Mouse (Mus musculus) liver, postnatal 0 days (tissue): ENCODE data around the gene Urad. TPM values are rescaled to one million over a fixed set of nuclear protein-coding genes. Genes with fewer than 3 reads are reported as not detected.

Experiments
- ATAC-seq: fragments of 200-750 bp; cut with Nextera tagmentation; 2 replicates; pipeline ENCODE4 v1.8.0; 2017; ENCODE audit warnings: mild to moderate bottlenecking, moderate library complexity
- DNase-seq: peaks from one replicate; pipeline ENCODE4 v3.0.0-alpha.2; 2016
- H3K27ac ChIP-seq: fragments of 300-500 bp; sonication (generic); 2 replicates; pipeline ENCODE4 v1.5.1; 2014; ENCODE audit warnings: antibody characterized with exemption, moderate library complexity, mild to moderate bottlenecking, low read depth
- H3K27me3 ChIP-seq: fragments of 300-500 bp; sonication (generic); 2 replicates; pipeline ENCODE4 v1.6.1; 2014; ENCODE audit warnings: low read length, control low read depth, mixed read lengths; ENCODE audit not compliant: insufficient read depth
- H3K36me3 ChIP-seq: fragments of 300-500 bp; sonication (generic); replicated peaks from 2 replicates; pipeline ENCODE4 v1.6.1; 2014; ENCODE audit warnings: mild to moderate bottlenecking, control low read depth, low read length, moderate library complexity, mixed read lengths; ENCODE audit not compliant: insufficient read depth
- H3K4me1 ChIP-seq: fragments of 300-500 bp; sonication (generic); 2 replicates; pipeline ENCODE4 v1.6.1; 2014; ENCODE audit warnings: antibody characterized with exemption, mild to moderate bottlenecking, control low read depth; ENCODE audit not compliant: insufficient read depth
- H3K4me2 ChIP-seq: fragments of 300-500 bp; sonication (generic); 2 replicates; pipeline ENCODE4 v1.6.1; 2014; ENCODE audit warnings: low read depth, mild to moderate bottlenecking, low read length, moderate library complexity, mixed read lengths
- H3K4me3 ChIP-seq: fragments of 300-500 bp; sonication (generic); 2 replicates; pipeline ENCODE4 v1.5.1; 2014; ENCODE audit warnings: low read depth, low read length
- H3K9ac ChIP-seq: fragments of 300-500 bp; sonication (generic); replicated peaks from 2 replicates; pipeline ENCODE4 v1.6.1; 2014; ENCODE audit warnings: mild to moderate bottlenecking, moderate library complexity
- H3K9me3 ChIP-seq: fragments of 300-500 bp; sonication (generic); 2 replicates; pipeline ENCODE4 v1.6.1; 2016; ENCODE audit warnings: mild to moderate bottlenecking, control low read depth, low read length, mixed read lengths
- CTCF ChIP-seq: sonication (generic); IDR thresholded peaks from 2 replicates; pipeline ENCODE4 v1.5.1; 2016; ENCODE audit warnings: antibody characterized with exemption, low read depth
- EP300 ChIP-seq: IDR thresholded peaks from 2 replicates; pipeline ENCODE4 v1.6.1; 2016; ENCODE audit warnings: antibody characterized with exemption, low read depth, mild to moderate bottlenecking
- WGBS: fragments of 180-500 bp; shearing (Covaris S2); extraction: QIAGEN DNeasy Blood & Tissue Kit; methylation state at CpG from one replicate; pipeline ENCODE4 v1.1.7; 2014; ENCODE audit not compliant: insufficient replicate concordance; 5-methylcytosine and 5-hydroxymethylcytosine counted together
- polyA plus RNA-seq: library from polyadenylated mRNA; unstranded; fragments of >200 nt; fragmentation: Nextera tagmentation; extraction: Ambion mirVana; gene quantifications from 2 replicates; pipeline ENCODE4 v1.2.1, GENCODE M21; 2015

The Urad gene
- polyA plus RNA-seq, 1 experiment from 2014 or later = 35.9 TPM

GRCm38 (mm10) chr5:147332711-147333110, 10.5 kb upstream of the Urad start:
- Histone ChIP-seq H3K9ac (no peak overlapping the region), H3K27me3 (no peaks in the 10 kb centered on the region), H3K9me3 (peaks cover 1% of the 10 kb centered on the region; the same call in 1 of the 2 replicates), H3K4me3 (no peak overlapping the region), H3K36me3 (no peaks in the 10 kb centered on the region), H3K27ac (no peak overlapping the region), H3K4me1 (no peaks in the 10 kb centered on the region), H3K4me2 (no peak overlapping the region)
- TF ChIP-seq CTCF = no peak
- TF ChIP-seq EP300 = no peak
- no peak for ATAC-seq
- DNase-seq = no peak
- WGBS = 45% methylated on average over 7 of the region's 7 CpGs

- TF ChIP-seq EP300 (no peak), CTCF (peak; percentile 82)
- H3K4me3 ChIP-seq = no peak overlapping the region
- no peak overlapping the region for H3K9ac ChIP-seq
- no peak overlapping the region for H3K4me2 ChIP-seq
- H3K4me1 ChIP-seq = no peaks in the 10 kb centered on the region
- no peaks in the 10 kb centered on the region for H3K27me3 ChIP-seq
- DNase-seq (peak; percentile 76), ATAC-seq (peak; percentile 50; the same call in 1 of the 2 replicates)
- 55% methylated on average over 2 of the region's 2 CpGs for WGBS
- H3K9me3 ChIP-seq = peaks cover 2% of the 10 kb centered on the region; the same call in 1 of the 2 replicates
- H3K36me3 ChIP-seq = no peaks in the 10 kb centered on the region
- no peak overlapping the region for H3K27ac ChIP-seq
These were observed 9.3 kb upstream of the Urad start for GRCm38 (mm10) chr5:147331547-147331946.

GRCm38 (mm10) chr5:147329946-147330345, 7.7 kb upstream of the Urad start:
- peaks cover 2% of the 10 kb centered on the region; the same call in 1 of the 2 replicates for H3K9me3 ChIP-seq
- H3K4me2 ChIP-seq = no peak overlapping the region
- H3K9ac ChIP-seq = no peak overlapping the region
- ATAC-seq (no peak), DNase-seq (no peak)
- no peaks in the 10 kb centered on the region for H3K36me3 ChIP-seq
- no peaks in the 10 kb centered on the region for H3K4me1 ChIP-seq
- 78% methylated on average over 11 of the region's 11 CpGs for WGBS
- H3K27me3 ChIP-seq = no peaks in the 10 kb centered on the region
- H3K4me3 ChIP-seq = no peak overlapping the region
- no peak overlapping the region for H3K27ac ChIP-seq
- TF ChIP-seq EP300 (no peak), CTCF (no peak)

DNA sequence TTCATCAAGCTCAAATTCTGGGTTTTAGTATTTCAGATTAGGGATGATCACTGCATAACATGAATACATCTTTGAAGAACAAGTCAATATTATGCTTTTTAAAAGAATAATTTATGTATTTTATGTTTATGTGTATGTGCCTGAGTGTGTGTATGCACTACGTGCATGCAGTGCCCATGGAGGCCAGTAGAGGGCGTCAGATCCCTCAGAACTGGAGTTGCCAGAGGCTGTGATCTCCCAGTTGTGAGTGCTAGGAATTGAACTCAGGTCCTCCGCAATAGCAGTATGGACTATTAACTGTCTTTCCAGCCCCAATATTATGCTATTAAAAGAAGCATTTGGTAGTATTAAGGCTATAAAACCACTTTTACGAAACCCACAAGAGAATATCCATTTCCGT, 5.4 kb upstream of the Urad start:
- ATAC-seq = no peak
- no peaks in the 10 kb centered on the region for H3K27me3 ChIP-seq
- H3K9me3 ChIP-seq = peaks cover 2% of the 10 kb centered on the region; the same call in 1 of the 2 replicates
- H3K36me3 ChIP-seq = no peaks in the 10 kb centered on the region
- no peaks in the 10 kb centered on the region for H3K4me1 ChIP-seq
- TF ChIP-seq EP300 = no peak
- peak; percentile 36; the same call in 1 of the 2 replicates for TF ChIP-seq CTCF
- no peak overlapping the region for H3K9ac ChIP-seq
- DNase-seq = no peak
- no peak overlapping the region for H3K27ac ChIP-seq
- no peak overlapping the region for H3K4me3 ChIP-seq
- WGBS = 83% methylated on average over 5 of the region's 5 CpGs
- no peak overlapping the region for H3K4me2 ChIP-seq

DNA sequence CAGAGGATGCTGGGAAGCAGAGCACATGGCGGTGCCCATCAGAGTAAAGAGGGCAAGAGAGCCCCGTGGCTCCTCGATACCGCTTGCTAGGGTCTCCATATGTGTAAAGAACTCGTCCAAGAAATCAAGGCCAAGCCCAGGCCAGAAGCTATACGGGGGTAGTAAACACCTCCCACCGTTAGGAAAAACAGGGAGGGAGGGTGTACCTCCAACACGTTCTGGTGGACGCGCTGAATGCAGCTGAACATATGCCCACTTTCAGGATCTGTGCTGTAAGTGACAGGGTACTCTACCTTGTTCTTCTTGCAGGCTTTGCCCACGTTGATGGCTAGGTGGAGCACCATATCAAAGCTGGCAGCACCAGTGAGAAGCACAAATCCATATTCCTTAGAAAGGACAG, 3.7 kb upstream of the Urad start:
- H3K4me3 ChIP-seq = no peak overlapping the region
- no peaks in the 10 kb centered on the region for H3K27me3 ChIP-seq
- ATAC-seq = no peak
- TF ChIP-seq CTCF (no peak), EP300 (no peak)
- H3K27ac ChIP-seq = no peak overlapping the region
- H3K4me2 ChIP-seq = no peak overlapping the region
- no peak for DNase-seq
- H3K9ac ChIP-seq = no peak overlapping the region
- no peaks in the 10 kb centered on the region for H3K36me3 ChIP-seq
- 72% methylated on average over 11 of the region's 11 CpGs for WGBS
- peaks cover 2% of the 10 kb centered on the region; the same call in 1 of the 2 replicates for H3K9me3 ChIP-seq
- no peaks in the 10 kb centered on the region for H3K4me1 ChIP-seq

DNA sequence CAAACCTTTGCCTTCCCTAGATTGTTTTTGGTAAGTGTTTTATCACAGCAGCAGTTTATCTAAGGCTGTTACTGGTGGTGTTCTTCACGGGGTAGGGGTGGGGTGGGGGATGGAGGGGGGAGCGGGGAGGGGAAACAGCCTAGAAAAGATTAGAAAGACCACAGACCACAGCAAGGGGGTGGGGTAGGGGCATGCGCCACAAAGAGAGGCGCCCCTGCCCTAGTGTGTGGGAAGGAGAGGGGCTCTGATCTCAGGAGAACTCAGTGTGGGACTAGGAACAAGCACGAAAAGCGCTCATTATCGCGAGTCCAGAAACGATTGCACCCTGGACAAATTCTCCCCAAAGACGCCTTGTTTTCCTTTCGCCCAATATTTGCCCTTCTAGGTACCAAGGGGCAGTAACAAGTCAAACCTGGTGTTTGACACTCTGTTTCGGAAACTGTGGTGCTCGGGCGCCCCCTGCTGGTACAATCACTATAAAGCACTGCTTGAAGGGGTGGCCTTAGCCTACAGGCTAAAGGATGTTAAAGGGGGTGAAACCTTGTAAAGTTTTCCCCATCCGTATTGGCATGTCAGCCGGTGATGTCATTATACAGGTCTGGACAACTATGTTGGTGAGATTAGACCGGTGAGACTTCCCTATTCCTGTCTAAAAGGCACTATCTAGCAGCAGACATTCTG, 1.1 kb upstream of the Urad start:
- peak; percentile 92 for TF ChIP-seq CTCF
- TF ChIP-seq EP300 = no peak
- Histone ChIP-seq H3K27ac (peak overlapping the region; percentile 76), H3K4me3 (peak overlapping the region; percentile 5; the same call in 1 of the 2 replicates), H3K9me3 (peaks cover 2% of the 10 kb centered on the region; the same call in 1 of the 2 replicates), H3K27me3 (no peaks in the 10 kb centered on the region), H3K4me1 (no peaks in the 10 kb centered on the region), H3K36me3 (no peaks in the 10 kb centered on the region), H3K4me2 (peak overlapping the region; percentile 52), H3K9ac (no peak overlapping the region)
- 7% methylated on average over 17 of the region's 17 CpGs for WGBS
- DNase-seq (peak; percentile 90), ATAC-seq (peak; percentile 55)
